Mouse (Mus musculus) retina, postnatal 1 day (tissue): ENCODE measurements around the gene Gm19935.
A peak's percentile ranks its signal among the peaks of the same experiment; 100 is the strongest.

Source experiments
- DNase-seq: peaks from one replicate; pipeline ENCODE4 v3.0.0-alpha.2; 2012

Gene Gm19935

DNA sequence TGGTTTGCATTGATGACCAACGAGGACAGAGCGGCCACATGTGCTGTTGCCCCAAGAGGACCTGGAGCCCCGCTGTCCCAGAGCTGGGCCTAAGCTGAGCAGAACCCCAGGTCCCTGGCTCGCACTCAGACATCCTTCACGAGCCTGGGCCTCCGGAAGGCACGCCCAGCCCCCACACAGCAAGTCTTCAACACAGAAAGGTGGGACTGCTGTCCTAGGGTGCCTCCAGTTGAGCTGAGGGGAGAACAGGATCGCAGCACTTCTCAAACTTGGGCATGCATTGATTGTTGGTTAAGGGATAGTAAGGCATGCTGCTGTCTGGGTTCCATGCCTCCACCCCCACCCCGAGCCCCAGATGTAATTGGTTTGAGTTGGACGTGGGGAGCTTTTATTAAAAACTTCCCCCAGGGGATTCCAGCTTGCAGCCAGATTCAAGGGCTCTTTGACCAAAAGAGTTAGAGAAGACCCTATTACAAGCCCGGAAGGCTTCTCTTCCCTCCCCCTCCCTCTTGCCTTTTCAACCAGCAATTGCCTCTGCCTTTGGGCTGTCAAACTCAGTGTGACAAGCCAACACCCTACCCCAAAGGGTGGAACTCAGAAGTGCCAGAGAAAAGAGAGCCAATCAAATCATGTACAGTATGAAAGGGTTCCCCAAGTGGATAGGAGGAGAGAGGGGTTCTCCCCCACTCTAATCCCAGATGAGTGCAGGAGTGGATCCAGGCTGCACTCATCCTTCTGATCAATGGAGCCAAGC is 12.0 kb upstream of the Gm19935 start:
- DNase-seq, result peak; percentile 41

DNA sequence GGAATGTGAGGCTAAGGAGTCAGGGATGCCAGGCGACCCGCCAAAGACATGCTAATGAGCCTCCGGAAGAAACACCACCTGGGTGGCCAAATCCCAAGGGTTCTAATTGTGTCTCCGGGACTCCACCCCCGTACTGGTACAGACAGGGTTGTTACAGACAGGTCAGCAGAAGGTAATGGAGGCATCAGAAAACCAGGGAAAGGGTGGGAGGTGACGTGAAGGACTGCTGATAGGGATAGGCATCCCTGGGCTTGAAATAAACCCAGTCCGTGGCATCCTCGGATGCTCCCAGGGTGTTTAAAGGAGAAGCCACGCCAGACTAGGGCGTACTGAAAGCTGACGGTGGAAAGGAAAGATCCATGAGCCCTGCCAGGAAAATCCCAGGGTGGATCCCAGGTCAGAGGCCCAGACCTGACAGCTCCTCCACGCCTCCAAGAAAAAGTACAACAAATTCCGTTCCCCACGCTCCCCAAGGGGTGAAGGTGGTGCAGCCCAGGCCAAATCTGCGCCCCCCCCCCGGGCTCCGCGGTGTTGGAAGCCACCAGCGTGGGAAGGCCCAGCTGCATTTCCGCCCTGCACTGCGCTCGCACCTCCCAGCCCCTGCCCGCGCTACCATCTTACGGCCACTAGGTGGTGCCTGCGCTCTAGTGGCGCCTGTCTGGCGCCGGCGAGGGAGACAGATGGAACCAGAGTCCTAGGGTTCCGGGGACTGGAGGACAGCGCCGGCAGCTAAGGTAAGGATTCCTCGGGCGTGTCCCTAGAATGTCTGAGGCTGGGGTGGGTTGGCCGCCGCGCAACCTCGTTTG is 11.2 kb upstream of the Gm19935 start, which contains the start of gene Chd9:
Chd9 (plus strand) TSS at position 172 of the 806 bp plus-strand sequence.
- peak; percentile 94 for DNase-seq

DNA sequence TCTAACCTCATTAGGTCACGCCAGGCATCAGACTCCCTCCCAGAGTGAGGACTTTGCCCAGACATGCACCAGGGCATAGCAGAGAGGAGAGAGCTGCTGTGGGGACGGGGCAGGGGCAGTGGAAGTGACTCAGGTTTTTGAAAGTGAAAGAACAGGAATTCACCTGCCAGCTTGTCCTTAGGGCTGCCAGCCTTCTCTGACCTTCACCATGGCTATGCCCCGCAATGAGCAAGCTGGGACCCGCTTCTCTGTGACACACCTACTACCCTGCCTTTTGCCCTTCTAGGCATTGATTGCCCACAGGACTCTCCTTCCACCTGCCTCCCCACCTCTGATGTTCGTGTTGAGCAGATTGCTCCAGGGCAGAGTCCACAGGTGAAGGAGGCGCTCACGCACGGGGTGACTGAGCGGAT is 8.3 kb upstream of the Gm19935 start:
- DNase-seq, result no peak

DNA sequence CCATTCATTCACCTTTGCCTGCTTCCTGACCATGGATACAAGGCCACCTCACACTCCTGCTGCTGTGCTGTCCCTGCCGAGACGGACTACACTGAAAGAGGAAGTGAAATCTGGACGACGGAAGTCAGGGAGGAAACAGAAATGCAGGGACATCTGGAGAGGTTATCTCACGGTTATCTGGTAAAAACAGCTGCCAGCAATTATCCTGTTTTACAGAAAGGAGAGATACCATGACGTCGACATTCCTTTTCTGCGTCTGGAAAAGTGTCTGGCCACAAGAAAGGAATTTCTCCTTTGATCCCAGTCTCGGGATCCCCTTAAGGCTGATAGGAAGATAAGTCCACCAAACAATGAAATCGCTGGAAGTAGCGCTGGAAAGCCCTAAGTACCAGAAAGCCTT is 5.2 kb upstream of the Gm19935 start:
- no peak for DNase-seq

DNA sequence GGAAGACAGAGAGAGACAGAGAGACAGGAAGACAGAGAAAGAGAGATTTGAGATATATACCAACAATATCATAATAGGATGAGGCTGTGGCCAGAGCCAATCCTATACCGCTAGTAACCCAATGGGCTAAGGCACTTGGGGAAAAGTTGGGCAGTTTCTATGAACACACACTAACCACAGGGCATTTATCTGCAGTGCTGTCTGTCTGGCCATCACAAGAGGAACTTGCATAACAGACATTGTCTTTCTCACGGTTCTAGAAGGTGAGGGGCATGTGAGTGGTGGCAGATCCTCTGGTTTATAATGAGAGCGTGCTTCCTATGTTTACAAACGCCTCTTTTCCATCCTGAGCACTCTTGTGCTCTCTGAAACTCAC is 3.1 kb upstream of the Gm19935 start:
- DNase-seq, result no peak

DNA sequence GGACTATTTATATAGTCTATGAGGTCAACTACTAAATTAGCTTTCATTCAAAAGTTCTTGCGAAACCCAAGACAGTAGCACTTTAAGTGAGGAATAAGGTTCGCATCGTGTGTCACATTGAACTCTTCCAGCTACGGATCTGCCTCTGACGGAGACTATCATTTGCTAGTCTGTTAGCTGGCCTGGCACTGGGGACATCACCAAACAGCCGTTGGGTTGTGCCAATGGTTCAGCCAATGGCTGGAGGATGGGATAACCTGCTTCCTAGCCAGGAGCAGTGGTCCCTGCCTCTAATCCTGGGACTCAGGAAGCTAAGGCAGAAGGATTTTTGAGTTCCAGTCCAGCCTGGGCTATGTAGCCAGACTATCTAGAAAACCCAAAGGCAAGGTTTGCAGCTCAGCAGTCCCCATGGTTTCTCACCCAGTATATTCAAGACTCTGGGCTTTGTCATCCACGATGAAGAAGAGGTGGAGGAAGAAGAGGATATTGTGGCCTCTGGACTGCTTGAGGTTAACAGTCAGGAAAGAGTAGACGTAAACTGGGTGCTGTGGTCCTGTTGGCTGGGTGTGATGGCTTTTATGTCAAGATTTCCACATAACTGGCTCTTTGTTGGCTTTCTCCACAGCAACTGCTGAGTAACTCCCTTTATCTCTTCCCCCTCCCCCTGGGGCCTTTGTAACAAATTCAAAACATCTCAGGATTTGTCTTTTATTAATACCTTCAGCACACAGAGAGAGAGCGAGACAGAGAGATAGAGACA is 2.5 kb upstream of the Gm19935 start:
- no peak for DNase-seq

DNA sequence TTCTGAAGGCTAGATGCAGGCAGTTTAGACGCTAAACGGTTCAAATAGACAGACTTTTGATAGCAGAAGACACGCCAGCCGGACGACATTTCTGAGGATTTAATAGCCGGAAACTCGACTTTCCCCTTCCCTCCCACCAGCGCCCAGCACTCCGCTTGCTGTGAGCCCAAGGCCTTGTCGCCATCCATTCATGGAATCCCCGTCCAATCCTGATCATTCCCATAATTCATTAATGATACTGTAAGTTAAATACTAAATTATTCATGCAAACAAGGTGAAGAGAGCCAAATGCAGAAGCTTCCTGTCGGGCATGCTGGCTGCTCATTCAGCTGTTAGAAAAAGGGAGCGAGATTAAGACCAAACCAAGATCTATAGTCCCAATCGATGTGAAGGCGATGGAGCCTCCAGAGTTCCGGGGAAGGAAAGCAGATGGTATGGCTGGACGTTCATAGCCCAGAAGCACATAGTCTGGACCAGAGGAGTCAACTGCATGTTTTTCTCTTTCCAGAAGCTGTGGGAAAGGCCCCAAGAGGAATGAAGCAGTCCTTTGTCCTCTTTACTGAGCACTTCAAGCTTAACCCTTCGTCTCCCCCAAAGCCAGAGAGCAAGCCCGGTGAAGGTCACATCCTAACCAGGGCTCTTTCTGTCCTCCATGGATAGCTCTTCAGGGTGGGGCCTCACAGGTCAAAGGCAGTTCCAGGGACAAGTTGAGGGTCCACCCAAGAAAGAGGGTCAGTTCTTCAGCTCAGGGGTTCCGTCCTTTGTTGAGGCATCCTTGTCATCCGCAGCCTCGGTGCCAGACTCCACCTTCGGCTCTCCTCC is 921 bp downstream of the Gm19935 start:
- DNase-seq, result peak; percentile 56

DNA sequence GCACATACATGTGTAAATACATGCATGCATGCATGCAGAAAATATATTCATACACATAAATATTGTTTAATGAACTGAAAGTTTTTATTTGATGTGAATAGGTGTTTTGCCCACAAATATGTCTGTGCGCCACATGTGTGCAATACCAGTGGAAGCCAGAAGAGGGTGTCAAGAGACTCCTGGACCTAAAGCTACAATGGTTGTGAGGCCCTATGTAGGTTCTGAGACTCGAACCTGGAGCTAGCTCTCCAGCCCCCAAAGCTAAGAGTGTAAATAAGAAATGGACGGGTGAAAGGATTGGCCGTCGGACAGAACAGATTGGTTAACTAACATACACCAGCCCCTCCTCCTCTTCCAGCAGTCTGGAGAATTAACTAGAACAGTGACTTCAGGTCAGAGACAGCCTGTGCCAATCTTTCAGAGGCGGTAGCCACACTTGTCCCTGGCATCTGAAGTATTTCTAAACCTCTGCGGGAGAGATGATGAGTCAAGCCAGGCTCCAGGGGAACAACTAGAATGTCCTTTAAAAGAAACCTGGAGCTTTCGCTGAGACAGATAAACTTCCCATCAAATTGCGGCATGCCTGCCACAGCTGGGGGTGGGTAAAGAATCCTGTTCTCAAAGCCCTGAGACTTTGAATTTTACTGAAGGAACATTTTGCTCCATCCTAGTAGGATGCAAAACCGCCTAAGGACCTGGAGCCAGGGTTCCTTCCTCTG is 3.4 kb downstream of the Gm19935 start:
- no peak for DNase-seq

DNA sequence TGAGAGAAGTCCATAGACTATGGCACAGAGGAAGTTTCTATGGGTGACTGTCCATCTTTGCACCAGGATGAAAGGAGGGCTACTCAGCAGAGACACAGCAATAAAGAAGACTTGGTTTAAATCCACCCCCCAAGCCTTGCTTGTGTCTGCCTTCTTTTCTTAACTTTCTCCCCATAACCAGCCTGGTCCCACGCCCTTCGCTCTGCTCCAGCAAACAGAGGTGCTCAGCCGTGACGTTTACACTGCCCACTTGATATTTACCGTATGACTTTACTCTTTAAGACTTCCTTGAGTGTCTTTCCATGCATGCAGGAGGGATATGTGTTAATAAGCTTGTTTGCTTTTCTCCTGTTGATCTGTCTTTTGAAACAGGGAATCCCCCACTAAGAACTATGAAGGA is 17.7 kb downstream of the Gm19935 start:
- DNase-seq, result no peak

DNA sequence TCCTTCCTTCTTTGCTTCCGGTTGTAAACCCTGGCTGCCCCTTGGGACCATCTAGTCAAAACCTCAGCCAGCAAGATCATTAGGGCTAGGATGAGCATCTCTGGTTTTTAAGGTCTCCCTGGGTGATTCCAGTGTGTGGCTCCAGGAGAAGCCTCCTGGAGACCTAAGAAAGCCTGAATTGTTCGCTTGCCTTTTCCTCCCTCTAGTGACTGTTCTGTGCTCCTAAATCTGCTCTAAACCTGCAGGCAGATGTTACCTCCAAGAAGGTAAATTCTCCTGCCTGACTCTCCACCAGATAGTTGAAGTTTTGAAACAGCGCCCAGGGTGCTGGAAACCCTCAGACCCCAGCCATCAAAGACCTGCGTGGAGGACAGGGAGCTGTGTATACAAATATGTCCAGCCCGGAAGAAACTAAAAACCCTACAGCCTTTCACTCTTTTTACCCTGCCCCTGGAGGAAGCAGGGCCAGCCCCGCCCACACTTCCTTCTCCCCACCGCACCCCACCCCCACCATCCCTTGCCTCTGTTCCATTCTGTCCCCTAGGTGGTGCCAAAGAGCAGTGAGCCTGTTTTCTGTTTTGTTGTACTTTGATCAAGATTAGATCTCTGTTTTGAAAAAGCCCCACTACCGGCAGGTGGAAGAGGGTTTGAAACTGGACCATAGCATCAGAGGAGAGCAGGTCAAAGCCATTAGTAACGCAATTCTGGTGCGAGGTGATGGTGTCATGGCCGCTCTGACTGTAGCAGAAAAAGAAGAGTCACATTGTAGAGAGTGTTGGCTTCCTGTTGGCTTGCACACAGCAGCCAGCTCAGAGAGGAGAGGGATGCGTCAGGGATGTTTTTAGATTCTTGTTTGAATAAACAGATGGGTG is 22.0 kb downstream of the Gm19935 start:
- peak; percentile 84 for DNase-seq

DNA sequence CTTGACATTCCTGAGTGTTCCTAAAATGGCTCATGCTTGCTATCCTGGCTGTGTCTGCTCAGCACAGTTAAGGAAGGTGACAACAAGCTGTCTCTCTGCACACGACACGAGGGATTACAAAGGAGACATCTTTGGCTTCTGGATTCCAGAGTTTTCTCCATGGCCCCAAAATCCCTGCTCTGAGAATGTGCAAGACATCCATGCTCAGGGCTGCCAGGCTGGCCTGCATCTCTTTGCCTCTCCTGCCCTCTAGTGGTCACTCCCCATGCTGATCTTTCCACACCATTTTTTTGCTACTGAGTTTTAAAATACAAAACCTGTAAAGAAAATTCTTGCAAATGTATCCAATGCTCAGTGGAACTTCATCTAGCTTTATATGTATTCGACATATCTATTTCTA is 23.5 kb downstream of the Gm19935 start:
- peak; percentile 84 for DNase-seq

DNA sequence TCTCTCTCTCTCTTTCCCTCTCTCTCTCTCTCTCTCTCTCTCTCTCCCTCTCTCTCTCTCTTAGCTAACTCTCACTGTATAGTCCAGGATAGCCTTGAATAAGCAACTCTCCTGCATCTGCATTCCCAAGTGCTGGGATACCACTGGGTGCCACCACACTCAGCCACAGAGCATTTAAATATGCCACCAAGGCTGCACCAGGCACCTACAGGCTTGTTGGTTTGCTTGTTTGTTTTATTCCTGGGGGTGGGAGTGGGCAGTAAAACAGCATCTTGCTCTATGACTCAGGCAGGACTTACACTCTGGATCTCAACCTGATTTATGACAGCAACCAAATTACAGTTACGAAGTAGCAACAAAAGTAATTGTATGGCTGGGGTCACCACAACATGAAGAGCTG is 25.6 kb downstream of the Gm19935 start:
- no peak for DNase-seq

DNA sequence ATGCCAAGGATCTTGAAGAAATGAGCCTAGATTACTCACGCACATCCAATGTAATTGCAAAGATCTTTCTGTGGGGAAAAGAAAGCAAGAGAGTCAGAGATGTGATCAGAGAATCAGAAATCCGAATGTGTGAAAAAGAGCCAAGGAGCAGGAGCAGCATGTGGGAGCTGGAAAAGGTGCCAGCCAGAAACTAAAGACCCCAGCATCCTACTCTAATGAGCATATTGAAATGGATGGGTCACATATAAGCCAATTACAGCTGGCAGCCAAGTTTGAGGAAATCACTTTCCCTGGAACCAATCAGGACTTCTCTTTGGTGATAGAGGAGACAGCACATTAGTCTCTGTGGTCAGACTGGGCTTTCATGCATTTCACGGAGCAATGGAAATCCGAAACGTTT is 47.4 kb downstream of the Gm19935 start:
- DNase-seq, result no peak
